Mouse (Mus musculus) retina, adult 2 months (tissue): ENCODE data around the gene Rbms3.
A peak's percentile ranks its signal among the peaks of the same experiment; 100 is the strongest.

Experiments
- DNase-seq: peaks from one replicate; pipeline ENCODE4 v3.0.0-alpha.2; 2012; ENCODE audit warnings: low read depth, low spot score

Gene Rbms3

DNA sequence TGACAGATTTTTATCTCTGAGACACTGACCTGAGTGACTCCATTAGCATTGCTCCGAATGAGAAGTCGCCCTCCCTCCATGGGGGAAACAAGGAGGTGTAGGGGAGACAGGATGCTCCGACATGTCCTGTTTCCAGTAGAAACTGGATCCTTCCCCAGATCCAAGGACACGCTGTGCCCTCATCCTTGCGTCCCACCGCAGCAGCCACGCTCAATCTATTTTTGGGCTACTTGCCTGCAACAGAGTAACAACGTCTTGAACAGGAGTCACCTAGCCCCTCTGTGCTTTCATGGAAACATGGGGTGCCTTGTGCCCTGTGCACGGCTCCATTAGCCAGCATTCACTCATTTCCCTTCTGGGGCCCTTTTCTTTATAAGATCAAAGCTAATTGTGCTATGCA lies at the start of gene Rbms3:
Rbms3 (minus strand) TSS at position 143 of the 400 bp plus-strand sequence.
- DNase-seq: no peak

DNA sequence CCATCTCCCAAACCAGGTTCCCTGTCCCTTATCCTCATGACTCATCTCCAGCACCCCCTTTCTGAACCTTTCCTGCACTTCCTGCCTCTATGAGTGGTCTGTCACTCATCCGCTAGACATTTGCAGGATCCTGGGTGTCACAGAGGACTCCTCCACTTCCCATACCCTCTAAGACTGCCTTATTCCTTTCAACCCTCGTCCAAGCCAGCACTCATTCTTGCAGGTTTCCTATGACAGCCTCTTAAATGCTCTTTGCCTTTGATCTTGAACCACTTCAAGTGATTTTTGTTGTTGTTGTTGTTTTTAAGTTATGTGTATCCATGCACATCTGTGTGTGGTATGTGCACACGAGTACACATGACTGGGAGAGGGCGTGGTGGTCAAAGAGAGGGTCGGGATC lies 43.6 kb upstream of the Rbms3 start:
- DNase-seq: no peak

DNA sequence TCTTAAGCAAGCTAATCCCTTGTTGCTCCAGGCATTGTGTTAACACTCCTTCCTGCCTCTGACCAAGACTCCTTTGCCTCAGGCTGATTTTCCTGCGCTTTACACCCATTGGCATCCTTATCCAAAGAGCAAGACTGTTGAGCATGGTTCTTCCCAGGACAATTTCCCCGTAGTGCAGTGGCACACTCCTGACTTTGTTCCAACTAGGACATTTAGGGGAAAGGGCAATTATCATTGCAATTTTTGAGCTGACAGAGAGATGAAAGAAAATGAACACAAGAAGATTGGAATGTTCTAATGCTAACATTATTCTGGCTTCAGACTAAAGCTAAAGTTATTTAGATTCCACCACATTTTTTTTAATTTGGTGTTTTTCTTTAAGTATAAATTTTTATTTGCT lies 24.9 kb upstream of the Rbms3 start:
- no peak for DNase-seq

DNA sequence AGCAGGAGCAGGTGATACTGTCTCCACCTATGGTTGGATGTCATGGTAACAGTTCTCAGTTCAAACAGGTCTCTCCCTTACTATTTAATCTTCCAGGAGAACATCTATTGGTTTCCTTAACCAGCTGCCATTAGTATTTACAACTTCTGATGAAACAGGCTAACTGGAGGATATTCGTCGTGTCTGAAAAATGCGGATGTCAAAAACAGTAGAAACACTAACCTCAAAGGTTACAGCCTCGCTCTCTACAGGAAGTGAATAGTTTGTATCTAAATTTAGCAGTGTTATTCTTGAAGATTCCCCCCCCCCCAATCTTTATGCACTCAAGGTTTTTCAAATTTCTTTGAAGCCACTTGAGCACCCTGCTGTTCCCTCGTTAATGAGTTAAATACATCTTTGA lies 23.9 kb upstream of the Rbms3 start:
- DNase-seq: no peak

DNA sequence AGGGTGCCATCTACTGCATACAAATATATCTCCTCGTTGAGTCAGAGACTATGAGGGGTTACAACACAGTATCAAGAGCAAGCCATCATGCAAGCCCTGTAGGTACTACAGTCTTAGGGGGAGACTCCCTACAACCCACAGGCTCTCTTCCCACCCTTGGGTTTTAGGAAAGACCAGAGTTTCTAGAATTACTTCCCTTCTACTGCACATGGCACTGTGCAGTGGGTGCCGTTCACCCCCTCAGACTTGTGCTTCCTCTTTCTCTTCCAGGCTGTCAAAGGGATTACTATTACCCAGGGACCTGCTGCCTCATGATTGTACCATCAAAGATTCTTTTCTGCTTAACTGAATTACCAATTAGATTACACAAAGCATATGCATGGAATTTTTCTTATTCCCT lies 16.4 kb upstream of the Rbms3 start:
- no peak for DNase-seq

DNA sequence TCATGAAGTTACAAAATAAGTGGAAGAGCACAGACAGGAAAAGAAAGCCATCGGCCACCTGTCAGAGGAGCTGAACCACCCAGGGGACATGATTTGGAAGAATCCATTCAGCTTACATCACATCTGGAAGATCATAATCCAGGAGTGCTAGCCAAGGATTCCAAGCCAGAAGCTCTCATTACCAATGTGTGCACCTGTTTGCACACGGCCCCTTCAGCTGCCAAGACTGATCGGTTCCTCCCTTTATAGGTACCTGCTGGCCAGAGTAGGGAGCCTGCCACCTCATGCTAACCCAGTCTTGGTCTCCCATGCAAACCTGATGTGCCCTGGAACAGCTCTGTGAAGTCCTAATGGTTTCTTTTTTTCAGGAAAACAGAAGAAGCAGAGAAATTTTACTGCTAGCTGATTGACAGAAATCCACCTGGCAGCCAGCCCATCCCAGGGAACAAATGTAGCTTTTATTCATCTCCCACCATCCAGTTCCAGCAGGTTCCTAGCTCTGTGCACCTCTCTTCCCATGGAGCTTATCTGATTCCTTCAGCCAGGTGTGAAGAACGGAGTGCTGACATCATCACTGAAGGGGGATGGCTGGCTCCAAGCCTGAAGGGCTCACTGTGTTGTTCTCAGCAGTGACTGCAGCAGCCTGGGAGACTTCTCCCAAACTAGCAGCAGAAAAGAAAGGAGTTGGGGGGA lies 11.5 kb upstream of the Rbms3 start:
- no peak for DNase-seq

DNA sequence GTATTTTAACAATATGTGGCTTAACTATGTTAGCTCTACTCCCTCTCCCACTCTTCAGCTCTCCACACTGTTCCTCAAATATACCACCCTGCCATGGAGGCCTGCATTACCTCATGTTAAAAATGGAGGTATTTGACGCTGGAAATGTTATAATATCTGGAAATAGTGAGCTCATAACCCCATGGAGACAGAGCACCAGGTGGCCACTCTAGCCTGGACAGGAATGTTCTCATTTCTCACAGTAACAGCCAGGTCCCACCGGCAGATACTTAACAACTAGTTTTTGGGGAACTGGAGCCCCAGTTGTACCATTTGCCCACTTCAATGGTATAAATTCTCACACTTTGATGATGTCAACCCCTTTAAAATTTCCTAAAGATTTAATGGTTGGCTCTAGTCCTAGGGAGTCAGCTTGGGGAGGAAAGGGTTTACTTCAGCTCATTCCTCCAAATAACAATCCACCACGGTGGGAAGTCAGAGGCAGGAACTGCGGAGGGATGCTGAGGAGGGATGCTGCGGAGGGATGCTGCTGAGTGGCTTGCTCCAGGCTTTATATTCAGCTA lies 9.0 kb upstream of the Rbms3 start:
- no peak for DNase-seq

DNA sequence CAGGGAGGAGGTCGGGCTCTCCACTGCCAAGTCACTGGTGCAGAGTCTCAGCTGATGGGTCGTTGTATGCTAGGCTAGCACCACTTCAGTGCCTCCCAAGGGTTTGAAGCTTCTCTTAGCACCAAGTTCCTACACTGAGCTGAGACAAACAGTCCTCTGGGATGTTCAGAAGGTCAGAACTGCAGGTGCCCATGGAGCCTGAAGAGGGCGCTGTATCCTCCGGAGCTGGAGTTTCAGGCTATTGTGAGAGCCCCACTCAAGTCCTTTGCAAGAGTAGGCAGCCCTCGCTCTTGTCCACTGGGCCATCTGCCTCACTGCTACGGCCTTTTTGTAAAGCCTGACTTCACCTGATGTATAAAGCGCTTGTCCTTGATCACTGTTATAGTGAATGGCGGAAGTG lies 6.8 kb upstream of the Rbms3 start:
- no peak for DNase-seq

DNA sequence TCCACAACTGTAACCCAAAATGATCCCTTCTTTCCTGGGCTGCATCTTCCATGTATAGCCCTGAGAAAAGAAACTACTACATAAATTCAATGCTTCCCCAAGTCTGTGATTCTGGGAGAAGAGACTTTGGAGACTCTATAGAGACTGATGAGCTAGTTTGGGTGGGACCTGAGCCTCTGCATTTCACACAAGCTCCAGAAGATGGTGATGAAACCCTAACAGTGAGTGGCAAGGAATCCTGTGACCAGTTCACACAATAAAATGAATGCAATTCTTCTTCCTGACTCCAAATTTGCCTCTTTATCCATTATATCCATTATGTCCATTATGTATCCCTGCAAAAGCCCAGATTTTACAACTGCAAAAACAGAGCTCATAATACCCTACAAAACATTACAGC lies 2.5 kb downstream of the Rbms3 start:
- DNase-seq: no peak

DNA sequence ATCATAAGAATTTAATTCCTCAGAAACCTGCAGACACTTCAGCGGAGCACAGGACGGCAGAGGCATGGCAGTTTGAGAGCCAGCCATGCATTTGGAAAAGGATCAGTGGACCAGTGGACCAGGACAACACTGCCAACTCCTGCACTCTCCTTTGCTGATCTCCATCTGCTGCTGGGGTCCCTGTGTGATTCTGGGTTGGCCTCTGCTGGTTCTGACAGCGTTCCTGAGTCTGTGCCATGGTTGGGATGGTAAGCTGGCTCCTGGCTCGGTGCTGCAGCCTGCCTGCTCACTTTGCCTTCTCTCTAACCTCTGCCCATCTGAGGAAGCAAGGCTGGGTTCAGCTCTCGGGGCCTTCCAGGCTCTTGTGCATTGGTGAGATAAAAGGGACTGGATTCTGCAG lies 28.9 kb downstream of the Rbms3 start:
- no peak for DNase-seq

DNA sequence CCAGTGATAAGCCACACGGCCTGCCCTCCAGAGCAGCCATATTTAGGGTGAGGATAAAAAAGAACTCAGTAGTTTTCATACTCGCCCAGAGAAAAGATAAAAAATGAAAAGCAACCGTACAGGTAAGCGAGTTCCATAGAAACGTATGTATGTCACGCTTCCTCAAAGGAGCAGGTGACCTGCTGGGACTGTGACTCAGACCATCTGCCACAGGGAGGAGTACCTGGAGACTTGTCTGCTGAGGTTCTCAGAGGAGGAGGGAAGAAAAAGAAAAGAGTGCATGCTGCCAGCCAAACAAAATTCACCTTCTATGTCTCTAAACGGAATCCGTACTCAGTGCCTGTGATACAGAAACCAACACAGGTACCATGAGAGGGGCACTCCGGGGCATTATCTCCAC lies 30.4 kb downstream of the Rbms3 start:
- DNase-seq: no peak

DNA sequence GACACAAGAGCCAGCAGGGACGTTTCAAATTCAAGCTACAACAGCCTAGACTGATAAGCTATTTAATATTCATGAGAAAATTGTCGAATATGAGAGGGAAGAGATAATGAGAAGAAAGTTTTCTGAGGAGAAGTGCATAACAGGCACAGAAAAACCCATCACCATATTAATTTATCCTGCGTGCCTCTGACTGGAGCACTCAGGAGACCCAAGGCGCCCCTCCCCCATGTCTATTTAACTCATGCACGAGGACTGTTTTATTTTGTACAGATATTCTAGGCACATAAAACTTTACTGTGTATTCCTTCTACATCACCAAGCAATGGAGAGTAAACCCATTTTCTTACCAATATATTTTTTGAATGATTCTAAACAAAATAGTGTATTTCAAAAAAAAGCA lies 33.6 kb downstream of the Rbms3 start:
- no peak for DNase-seq

DNA sequence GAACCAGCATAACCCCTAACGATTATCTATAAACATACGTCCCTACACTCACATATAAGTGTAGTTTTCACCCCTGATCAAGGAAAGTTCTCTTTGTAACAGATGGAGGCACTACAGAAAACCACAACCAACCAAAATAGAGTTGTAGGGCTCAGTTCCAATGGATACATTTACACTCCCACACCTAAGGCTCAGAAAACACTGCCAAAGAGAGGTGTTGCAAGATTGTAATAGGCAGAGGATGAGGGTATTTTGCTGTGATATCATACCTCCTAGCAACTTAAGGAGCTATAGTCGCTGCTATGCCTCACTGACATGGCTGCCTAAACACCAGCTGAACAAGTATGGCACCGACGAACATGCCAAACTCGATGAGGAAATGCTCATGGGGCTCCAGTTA lies 44.4 kb downstream of the Rbms3 start:
- DNase-seq: no peak

DNA sequence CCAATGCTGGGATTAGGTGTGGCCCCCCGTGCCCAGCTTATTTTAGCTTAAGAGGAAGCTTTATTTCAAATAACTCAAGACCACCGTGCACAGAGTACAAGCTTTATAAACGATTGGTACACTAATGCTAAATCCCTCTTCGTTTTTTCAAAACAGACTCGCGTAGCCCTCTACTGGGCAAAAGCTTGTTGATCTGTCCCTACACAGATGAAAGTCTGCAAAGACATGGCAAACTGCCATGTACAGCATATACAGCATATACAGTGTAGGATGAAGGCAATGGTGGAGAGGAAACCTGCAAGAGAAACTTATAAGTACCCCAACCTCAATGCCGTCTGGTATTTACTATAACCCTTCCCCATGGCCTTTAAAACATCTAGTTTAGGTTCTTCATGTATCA lies 46.1 kb downstream of the Rbms3 start:
- DNase-seq: no peak

DNA sequence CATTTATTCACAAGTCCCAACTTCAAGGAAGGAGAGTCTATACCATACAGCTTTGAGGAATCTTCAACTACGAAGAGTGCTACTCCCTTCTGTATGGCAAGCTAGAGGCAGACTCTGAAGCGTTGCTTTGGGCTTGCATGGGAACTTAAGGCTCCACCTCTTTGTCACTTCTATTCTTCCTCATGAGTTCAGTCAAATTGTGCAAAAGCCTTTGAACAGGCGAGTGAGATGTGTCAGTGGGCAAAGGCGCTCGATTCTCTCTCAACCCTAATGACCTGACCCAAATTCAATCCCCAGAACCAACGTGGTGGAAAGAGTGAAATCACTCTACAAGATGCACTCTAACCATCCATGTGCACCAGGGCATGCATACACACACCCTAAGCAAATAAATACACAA lies 47.1 kb downstream of the Rbms3 start:
- peak; percentile 8 for DNase-seq

DNA sequence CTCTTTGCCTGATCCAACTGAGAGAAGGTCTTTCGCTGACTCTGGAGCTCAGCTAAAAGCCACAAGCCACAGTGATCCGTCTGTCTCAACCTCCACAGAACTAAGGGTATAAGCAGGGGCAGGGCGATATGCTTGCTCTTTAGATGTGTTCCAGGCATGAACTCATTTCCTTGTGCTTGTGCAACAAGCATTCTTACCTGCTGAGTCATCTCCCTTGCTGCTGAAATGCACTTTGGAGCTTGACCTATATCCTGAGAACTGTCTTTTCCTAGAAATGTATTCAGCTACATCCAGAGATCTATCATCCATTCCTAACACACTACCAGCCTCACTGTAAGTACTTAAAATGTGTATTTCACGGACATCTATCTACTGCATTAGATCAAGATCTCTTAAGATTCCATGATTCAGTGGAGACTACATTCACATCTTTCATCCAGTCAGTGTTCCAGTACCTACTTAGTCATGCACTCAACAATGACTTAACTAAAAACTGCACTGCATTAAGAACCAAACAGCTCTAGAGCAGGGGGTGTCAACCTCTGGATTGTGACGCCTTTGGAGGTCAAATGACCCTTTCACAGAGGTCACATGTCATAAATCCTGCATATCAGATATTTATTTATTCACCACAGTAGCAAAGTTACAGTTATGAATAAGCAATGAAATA lies 58.4 kb downstream of the Rbms3 start:
- DNase-seq: no peak

DNA sequence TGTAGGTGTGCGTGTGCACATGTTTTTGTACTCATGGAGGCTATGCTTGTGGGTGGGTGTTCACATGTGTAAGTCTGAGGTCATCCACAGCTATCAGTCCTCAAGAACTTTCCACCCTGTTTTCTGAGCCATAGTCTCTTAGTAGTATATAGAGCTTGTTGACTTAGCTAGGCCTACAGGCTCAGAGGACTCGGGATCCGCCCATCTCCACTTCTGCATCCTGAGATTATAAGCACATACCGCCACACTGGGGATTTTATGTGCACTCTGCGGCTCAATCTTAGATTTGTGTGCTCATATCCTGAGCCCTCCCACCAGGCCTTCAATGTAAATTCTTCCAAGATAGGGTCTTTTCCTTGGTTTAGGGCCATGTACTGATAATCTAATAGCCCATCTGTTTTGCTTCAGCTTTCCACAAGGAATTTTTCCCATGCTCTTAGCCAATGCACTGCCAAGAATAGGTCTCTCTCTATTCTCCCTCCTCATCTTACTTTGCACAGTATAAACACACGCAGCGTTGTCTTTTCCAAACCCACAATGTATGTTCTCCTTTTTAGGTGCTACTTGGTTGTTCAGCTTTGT lies 59.4 kb downstream of the Rbms3 start:
- DNase-seq: no peak

DNA sequence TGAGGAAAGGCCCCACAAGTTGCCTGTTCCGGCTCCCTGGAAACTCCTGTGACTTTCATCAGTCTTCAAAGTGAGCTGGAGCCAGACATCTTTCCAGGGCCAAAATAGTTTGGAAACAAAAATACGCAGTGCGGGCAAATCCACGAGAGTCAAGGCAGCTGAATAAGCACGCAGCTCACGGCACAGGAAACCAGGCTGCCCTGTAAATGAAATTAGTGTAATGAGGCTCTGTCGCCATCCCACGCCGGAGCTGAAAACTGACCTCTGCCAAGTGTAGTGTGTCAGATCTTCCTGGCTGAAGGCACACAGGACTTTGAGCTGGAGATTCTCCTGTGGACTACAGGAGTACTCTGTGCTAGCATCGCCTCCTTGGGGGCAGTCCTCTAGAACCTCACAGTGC lies 63.4 kb downstream of the Rbms3 start:
- DNase-seq: no peak

DNA sequence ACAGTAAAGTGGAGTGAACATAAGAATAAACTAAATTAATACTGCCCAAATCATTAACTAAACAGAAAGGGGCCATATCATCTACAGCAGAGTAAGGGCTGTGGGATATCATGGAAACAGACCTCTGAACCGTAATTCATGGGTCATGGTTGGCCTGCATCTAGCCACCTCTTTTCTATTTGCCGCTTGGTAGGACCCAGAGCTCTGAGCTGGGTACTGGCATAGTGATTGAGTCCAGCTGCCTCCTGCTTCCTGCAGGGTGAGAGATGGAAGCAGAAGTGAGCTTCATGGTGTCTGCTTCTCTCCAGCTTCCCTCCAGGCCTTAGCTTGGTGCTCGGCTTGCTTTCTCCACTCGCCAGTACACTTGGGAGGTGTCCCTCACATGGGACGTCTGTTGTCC lies 71.2 kb downstream of the Rbms3 start:
- no peak for DNase-seq

DNA sequence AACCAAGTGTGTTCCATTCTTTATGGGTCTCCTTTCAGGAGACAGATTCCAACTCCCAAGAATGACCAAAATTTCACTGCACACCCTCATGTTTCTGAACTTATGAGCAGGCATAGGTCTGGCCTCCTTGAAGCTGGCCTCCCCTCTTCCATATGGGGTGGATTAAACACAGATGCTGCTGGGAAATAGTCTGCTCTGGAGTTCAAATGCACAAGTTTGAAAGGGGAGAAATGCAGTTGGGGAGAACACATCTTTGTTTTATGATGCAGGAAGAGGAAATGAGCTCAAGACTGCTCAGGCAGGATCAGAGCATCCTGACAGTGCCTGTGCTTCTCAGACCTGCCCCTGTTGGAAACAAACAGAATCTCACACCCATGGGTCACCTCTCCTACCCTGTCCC lies 75.4 kb downstream of the Rbms3 start:
- DNase-seq: no peak

DNA sequence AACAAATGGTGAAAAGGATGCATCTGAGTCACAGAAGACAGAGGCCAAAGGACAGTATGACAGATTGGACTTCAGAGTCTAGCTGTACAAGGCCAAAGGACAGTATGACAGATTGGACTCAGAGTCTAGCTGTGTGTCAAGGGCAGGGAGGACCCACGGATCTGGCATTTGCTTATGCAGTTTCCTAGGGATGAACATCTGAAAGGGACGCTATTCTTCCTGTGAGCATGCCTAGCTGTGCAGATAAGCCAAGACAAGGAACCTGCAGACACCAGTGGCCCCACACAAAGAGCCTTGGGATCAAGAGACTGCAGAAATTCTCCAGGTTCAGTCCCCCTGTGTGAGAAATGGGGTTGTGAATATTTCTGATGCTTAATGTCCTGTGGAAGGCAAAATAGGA lies 100.4 kb downstream of the Rbms3 start:
- DNase-seq: no peak

DNA sequence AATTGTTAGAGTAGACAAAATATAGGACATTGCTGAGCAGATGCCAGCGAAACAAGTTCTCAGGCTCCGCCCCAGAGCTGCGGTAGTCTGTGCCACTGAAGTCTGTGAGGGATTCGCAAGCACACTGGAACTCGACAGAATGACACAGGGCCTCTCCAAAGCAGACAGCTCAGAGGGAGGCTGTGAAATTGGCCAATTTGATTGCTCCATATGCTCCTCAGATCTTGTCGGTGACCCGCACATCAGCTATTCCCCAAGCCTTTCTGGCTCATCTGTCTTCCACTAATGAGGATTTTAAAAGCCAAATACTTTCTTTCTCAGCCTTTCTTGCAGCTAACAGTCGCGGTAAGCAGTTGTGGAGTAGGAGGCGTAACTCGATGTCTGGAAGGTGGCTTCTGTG lies 120.8 kb downstream of the Rbms3 start:
- DNase-seq: no peak

DNA sequence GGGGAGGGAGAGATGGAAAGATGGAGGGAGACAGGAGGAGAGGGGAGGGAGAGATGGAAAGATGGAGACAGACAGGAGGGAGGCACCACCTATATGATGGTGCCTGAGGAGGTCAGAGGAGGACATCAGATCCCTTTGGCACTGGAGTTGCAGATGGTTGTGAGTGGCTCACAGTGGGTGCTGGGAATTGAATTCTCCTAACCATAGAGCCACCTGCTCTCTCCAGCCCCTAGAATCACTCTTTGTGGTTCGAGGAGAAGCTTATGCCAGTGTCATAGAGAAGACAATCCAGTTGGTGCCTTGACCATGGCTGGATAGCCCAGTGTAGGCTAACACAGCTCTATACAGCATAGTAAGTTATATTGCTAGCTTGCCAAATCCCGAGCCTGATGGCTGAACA lies 137.8 kb downstream of the Rbms3 start:
- no peak for DNase-seq
